Comparison of ENCODE assay signal across 7 mouse cellular contexts in genomic region chr17:85688911-85689806, GRCm38 (mm10). TPM values are rescaled to one million over a fixed set of nuclear protein-coding genes. Genes with fewer than 3 reads are reported as not detected.
DNase-seq lines count a peak whose midpoint lies in the region; ATAC-seq and TF ChIP-seq lines count a peak whose summit lies in the region.

No protein-coding gene starts in this region.

- H3K4me2 ChIP-seq in forebrain, embryonic 14.5 days (ENCODE audit: low read length): peak overlapping the region; percentile 68
- H3K4me2 ChIP-seq in liver, postnatal 0 days (ENCODE audit: low read depth, low read length): peak overlapping the region; percentile 4; the same call in 1 of the 2 replicates

- no peaks in the 10 kb centered on the region; the same call in 1 of the 2 replicates for H3K9me3 ChIP-seq in forebrain, embryonic 14.5 days (replicated peaks; ENCODE audit: control insufficient read depth, low read length)
- no peaks in the 10 kb centered on the region for H3K9me3 ChIP-seq in liver, postnatal 0 days (ENCODE audit: low read length)

- H3K4me1 ChIP-seq in forebrain, embryonic 14.5 days (ENCODE audit: control insufficient read depth, insufficient read depth, low read length): peaks cover 7% of the 10 kb centered on the region; the same call in 1 of the 2 replicates
- peaks cover 18% of the 10 kb centered on the region; the same call in 1 of the 2 replicates for H3K4me1 ChIP-seq in liver, postnatal 0 days (ENCODE audit: insufficient read depth)
- H3K4me1 ChIP-seq in small intestine, adult 2 months (ENCODE audit: control insufficient read depth, insufficient read depth, insufficient read length, low read length): peaks cover 4% of the 10 kb centered on the region

- peaks cover 88% of the 10 kb centered on the region for H3K27me3 ChIP-seq in forebrain, embryonic 14.5 days (replicated peaks; ENCODE audit: control insufficient read depth, insufficient read depth, low read length)
- peaks cover 97% of the 10 kb centered on the region for H3K27me3 ChIP-seq in liver, postnatal 0 days (ENCODE audit: insufficient read depth, low read length)
- H3K27me3 ChIP-seq in small intestine, adult 2 months (ENCODE audit: control insufficient read depth, insufficient read depth, low read length): peaks cover 72% of the 10 kb centered on the region

- no peak overlapping the region for H3K9ac ChIP-seq in forebrain, embryonic 14.5 days (ENCODE audit: low read length)
- H3K9ac ChIP-seq in liver, postnatal 0 days (replicated peaks): no peak overlapping the region

- ATAC-seq in common myeloid progenitor, adult 5-6 weeks (replicated peaks; ENCODE audit: low read depth, poor library complexity, severe bottlenecking): peak; percentile 33
- no peak for ATAC-seq in forebrain, embryonic 14.5 days
- ATAC-seq in liver, postnatal 0 days: no peak
- ATAC-seq in cerebellum, adult (ENCODE audit: insufficient number of reproducible peaks, low FRiP score, low TSS enrichment): no peak

- no peak for TF ChIP-seq EP300 in liver, postnatal 0 days (IDR thresholded peaks at IDR 0.05; ENCODE audit: low read depth)

- TF ChIP-seq POLR2A in small intestine, adult 2 months (IDR thresholded peaks at IDR 0.05; ENCODE audit: low read depth, low read length): no peak

- H3K27ac ChIP-seq in forebrain, embryonic 14.5 days (ENCODE audit: low read depth, low read length): no peak overlapping the region
- H3K27ac ChIP-seq in liver, postnatal 0 days (ENCODE audit: low read depth): no peak overlapping the region
- no peak overlapping the region for H3K27ac ChIP-seq in small intestine, adult 2 months (ENCODE audit: insufficient read depth, low read depth, low read length)

- no peak for DNase-seq in forebrain, embryonic 14.5 days (ENCODE audit: low spot score)
- peak; percentile 56 for DNase-seq in heart, postnatal 25 days (ENCODE audit: low spot score)
- DNase-seq in liver, postnatal 0 days: no peak
- no peak for DNase-seq in spleen, postnatal 36 days (ENCODE audit: low spot score in 2 of 2)

- peak overlapping the region; percentile 30; the same call in 1 of the 2 replicates for H3K4me3 ChIP-seq in forebrain, embryonic 14.5 days (ENCODE audit: low read depth, low read length)
- peak overlapping the region; percentile 28 for H3K4me3 ChIP-seq in liver, postnatal 0 days (ENCODE audit: low read depth, low read length)
- peak overlapping the region; percentile 1; the same call in 1 of the 2 replicates for H3K4me3 ChIP-seq in small intestine, adult 2 months (ENCODE audit: low read depth, low read length)

- no peaks in the 10 kb centered on the region for H3K36me3 ChIP-seq in forebrain, embryonic 14.5 days (ENCODE audit: control insufficient read depth, insufficient read depth, low read length)
- H3K36me3 ChIP-seq in liver, postnatal 0 days (replicated peaks; ENCODE audit: insufficient read depth, low read length): no peaks in the 10 kb centered on the region
- H3K36me3 ChIP-seq in small intestine, adult 2 months (ENCODE audit: control insufficient read depth, insufficient read depth, low read length): no peaks in the 10 kb centered on the region

- WGBS in forebrain, embryonic 14.5 days: under 1% methylated on average over 35 of the region's 35 CpGs
- WGBS in liver, postnatal 0 days (ENCODE audit: insufficient replicate concordance): 1% methylated on average over 34 of the region's 35 CpGs
- WGBS in small intestine, adult 2 months: 2% methylated on average over 35 of the region's 35 CpGs

- TF ChIP-seq CTCF in liver, postnatal 0 days (IDR thresholded peaks at IDR 0.05; ENCODE audit: low read depth): no peak
- TF ChIP-seq CTCF in small intestine, adult 2 months (IDR thresholded peaks at IDR 0.05; ENCODE audit: extremely low read depth, insufficient read length, insufficient replicate concordance, low read depth, low read length): no peak

- intact Hi-C loops in heart, postnatal 25 days (cut with DNase I): loop anchor here (10.0 kb wide), 1 partner anchor 204 kb away; no protein-coding TSS in a partner anchor

RNA-seq across cellular contexts. Expression of gene Six2, which starts 1.1 kb away (rescaled TPM):
- not detected in 2 replicates for total RNA-seq in common myeloid progenitor, adult 5-6 weeks (2017)
- 0.23 TPM in 2 replicates for polyA plus RNA-seq in forebrain, embryonic 14.5 days (2014; fragmentation: Nextera tagmentation; extraction: Ambion mirVana)
- under 1 TPM; 0.31 to 0.49 TPM for total RNA-seq in heart, postnatal 25 days (2021)
- not detected in 2 replicates for polyA plus RNA-seq in liver, postnatal 0 days (2015; fragmentation: Nextera tagmentation; extraction: Ambion mirVana)
- polyA plus RNA-seq in small intestine, adult 2 months (2012; rRNA removed): 3.7 TPM in 1 of 2 replicates, not detected in the other
